Mouse (Mus musculus): Measurements from ENCODE around the gene Afap1. TPM values are rescaled to one million over a fixed set of nuclear protein-coding genes. Genes with fewer than 3 reads are reported as not detected.

The Afap1 gene
- total and polyA plus RNA-seq, 2 experiments from 2014 or later: 43.6 to 89.4 TPM

GRCm38 (mm10) chr5:35939958-35940357 lies 46.8 kb downstream of the Afap1 start:
- H3K27ac ChIP-seq: no peak overlapping the region
- no peak for TF ChIP-seq CTCF (IDR thresholded peaks at IDR 0.05; ENCODE audit: low read depth)
- WGBS: 92% methylated on average over 6 of the region's 6 CpGs

DNA sequence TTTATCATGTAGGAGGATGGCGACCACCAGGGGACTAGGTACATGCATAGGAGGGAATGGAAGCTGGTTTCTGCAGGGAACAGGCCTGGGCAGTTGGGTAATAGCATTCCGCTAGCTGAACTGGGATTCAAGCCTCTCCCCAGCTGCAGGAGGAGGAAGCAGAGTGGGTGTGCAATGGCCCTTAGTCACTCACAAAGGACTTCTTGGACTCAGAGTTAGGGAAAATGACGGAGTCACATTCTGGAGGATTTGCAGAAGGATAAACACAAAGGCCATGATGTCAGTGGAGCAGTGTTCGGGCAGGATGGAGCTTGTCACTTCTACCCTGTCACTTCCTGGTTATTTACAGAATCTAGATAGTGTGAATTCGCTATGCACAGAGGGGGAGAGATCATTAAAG lies 50.4 kb downstream of the Afap1 start:
- 78% methylated on average over 5 of the region's 5 CpGs for WGBS
- ATAC-seq: no peak
- Histone ChIP-seq H3K27ac (0 out of 2 replicates have a peak overlapping the region, but pooled peaks have one; percentile 1), H3K27me3 (ENCODE audit: insufficient read depth, low read length) (no peaks in the 10 kb centered on the region), H3K4me3 (ENCODE audit: low read length) (no peak overlapping the region), H3K4me2 (ENCODE audit: low read depth, low read length) (no peak overlapping the region), H3K4me1 (ENCODE audit: insufficient read depth, low read length) (peaks cover 5% of the 10 kb centered on the region), H3K36me3 (ENCODE audit: insufficient read depth, low read length) (peaks cover 18% of the 10 kb centered on the region; the same call in 1 of the 2 replicates), H3K9me3 (ENCODE audit: low read length) (no peaks in the 10 kb centered on the region), H3K9ac (replicated peaks; ENCODE audit: low read length) (no peak overlapping the region)
- DNase-seq (ENCODE audit: low spot score): no peak
- TF ChIP-seq CTCF (IDR thresholded peaks at IDR 0.05; ENCODE audit: low read depth): no peak

More at GRCm38 (mm10) chr5:35939958-35940357, 46.8 kb downstream of the Afap1 start:
- Histone ChIP-seq H3K36me3 (ENCODE audit: insufficient read depth, low read length) (0 out of 2 replicates have a peak, but pooled peaks cover 1% of the 10 kb centered on the region), H3K4me3 (ENCODE audit: low read length) (no peak overlapping the region), H3K4me2 (ENCODE audit: low read depth, low read length) (no peak overlapping the region), H3K9ac (replicated peaks; ENCODE audit: low read length) (no peak overlapping the region), H3K27me3 (ENCODE audit: insufficient read depth, low read length) (no peaks in the 10 kb centered on the region), H3K9me3 (ENCODE audit: low read length) (no peaks in the 10 kb centered on the region), H3K4me1 (ENCODE audit: insufficient read depth, low read length) (peaks cover 13% of the 10 kb centered on the region)
- ATAC-seq (no peak), DNase-seq (ENCODE audit: low spot score) (no peak)

- H3K36me3 ChIP-seq (ENCODE audit: insufficient read depth, low read length): peaks cover 39% of the 10 kb centered on the region; the same call in 1 of the 2 replicates
- H3K27ac ChIP-seq: no peak overlapping the region
- whole genome bisulfite sequencing: 80% methylated on average over 2 of the region's 2 CpGs
- no peak for DNase-seq (ENCODE audit: low spot score)
- H3K4me1 ChIP-seq (ENCODE audit: insufficient read depth, low read length): no peaks in the 10 kb centered on the region
- H3K9me3 ChIP-seq (ENCODE audit: low read length): no peaks in the 10 kb centered on the region
- H3K9ac ChIP-seq (replicated peaks; ENCODE audit: low read length): no peak overlapping the region
- H3K4me2 ChIP-seq (ENCODE audit: low read depth, low read length): no peak overlapping the region
- H3K4me3 ChIP-seq (ENCODE audit: low read length): no peak overlapping the region
- H3K27me3 ChIP-seq (ENCODE audit: insufficient read depth, low read length): no peaks in the 10 kb centered on the region
- no peak for ATAC-seq
- TF ChIP-seq CTCF (IDR thresholded peaks at IDR 0.05; ENCODE audit: low read depth): no peak
Observed at GRCm38 (mm10) chr5:35946841-35947240, 53.7 kb downstream of the Afap1 start.

GRCm38 (mm10) chr5:35947427-35947826 lies 54.3 kb downstream of the Afap1 start:
- no peaks in the 10 kb centered on the region for H3K9me3 ChIP-seq (ENCODE audit: low read length)
- TF ChIP-seq CTCF (IDR thresholded peaks at IDR 0.05; ENCODE audit: low read depth): peak; percentile 53
- WGBS: 77% methylated on average over 4 of the region's 4 CpGs
- no peak overlapping the region for H3K4me3 ChIP-seq (ENCODE audit: low read length)
- H3K36me3 ChIP-seq (ENCODE audit: insufficient read depth, low read length): peaks cover 43% of the 10 kb centered on the region; the same call in 1 of the 2 replicates
- no peak overlapping the region for H3K4me2 ChIP-seq (ENCODE audit: low read depth, low read length)
- no peak for DNase-seq (ENCODE audit: low spot score)
- H3K27ac ChIP-seq: no peak overlapping the region
- H3K9ac ChIP-seq (replicated peaks; ENCODE audit: low read length): no peak overlapping the region
- no peaks in the 10 kb centered on the region for H3K4me1 ChIP-seq (ENCODE audit: insufficient read depth, low read length)
- 0 out of 2 replicates have a peak, but pooled peaks have one; percentile 38 for ATAC-seq
- no peaks in the 10 kb centered on the region for H3K27me3 ChIP-seq (ENCODE audit: insufficient read depth, low read length)

DNA sequence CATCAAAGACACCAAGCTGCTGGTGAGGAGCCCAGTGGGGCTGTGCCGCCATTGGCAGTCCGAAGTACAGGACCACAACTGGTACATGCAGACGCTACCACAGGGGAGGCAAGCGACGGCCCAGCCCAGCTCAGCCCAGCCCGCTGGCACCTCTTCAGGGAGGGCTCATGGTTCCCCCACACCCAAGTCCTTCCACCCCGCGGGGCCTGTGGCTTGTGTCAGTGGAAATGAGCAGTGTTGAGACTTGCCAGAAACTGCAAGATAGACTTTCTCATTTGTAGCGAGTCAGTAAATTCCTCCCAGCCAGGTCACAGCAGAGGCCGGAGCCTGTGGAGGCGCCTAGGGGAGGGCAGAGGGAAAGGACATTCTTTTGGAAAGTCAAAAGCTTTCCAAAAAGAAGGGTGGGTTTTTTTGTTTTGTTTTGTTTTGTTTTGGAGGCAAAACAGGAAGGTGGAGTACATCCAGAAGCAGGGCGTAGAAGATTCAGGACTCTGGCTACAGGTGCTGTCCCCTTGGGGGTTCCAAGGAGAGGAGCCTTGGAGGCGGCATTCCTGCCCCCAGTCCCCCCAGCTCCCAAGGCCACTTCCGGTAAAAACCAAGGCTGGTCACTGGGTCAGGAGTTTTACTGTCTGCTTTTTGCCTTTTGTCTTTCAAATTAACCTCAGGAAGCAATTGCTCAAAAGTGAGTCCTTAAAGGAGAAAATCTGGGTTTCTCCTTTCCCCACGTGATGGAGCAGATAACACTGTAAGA lies 55.3 kb downstream of the Afap1 start:
- H3K4me1 ChIP-seq (ENCODE audit: insufficient read depth, low read length): no peaks in the 10 kb centered on the region
- H3K27ac ChIP-seq: no peak overlapping the region; the same call in 1 of the 2 replicates
- ATAC-seq: no peak
- WGBS: 58% methylated on average over 15 of the region's 15 CpGs
- H3K9me3 ChIP-seq (ENCODE audit: low read length): no peaks in the 10 kb centered on the region
- no peak overlapping the region for H3K9ac ChIP-seq (replicated peaks; ENCODE audit: low read length)
- no peak overlapping the region for H3K4me2 ChIP-seq (ENCODE audit: low read depth, low read length)
- no peak overlapping the region for H3K4me3 ChIP-seq (ENCODE audit: low read length)
- DNase-seq (ENCODE audit: low spot score): no peak
- TF ChIP-seq CTCF (IDR thresholded peaks at IDR 0.05; ENCODE audit: low read depth): no peak
- H3K27me3 ChIP-seq (ENCODE audit: insufficient read depth, low read length): no peaks in the 10 kb centered on the region
- H3K36me3 ChIP-seq (ENCODE audit: insufficient read depth, low read length): peaks cover 50% of the 10 kb centered on the region; the same call in 1 of the 2 replicates

DNA sequence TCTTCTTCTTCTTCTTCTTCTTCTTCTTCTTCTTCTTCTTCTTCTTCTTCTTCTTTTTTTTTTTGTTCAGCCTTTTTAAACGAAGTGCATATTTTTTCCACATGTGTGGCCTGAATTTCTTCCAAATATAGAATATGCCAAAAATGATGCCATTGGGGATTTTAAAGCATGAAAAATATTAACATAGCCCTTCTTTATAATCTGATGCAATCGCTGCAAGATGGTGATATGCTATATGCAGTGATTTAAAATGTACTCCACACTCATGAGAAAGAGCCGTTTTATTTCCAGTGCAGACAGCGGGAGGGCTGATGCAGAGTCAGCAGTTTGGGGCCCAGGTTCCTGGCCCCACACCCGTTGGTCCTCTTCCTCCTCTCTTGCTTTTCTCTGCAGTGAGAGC lies 55.9 kb downstream of the Afap1 start:
- no peak for TF ChIP-seq CTCF (IDR thresholded peaks at IDR 0.05; ENCODE audit: low read depth)
- Histone ChIP-seq H3K36me3 (ENCODE audit: insufficient read depth, low read length) (peaks cover 50% of the 10 kb centered on the region; the same call in 1 of the 2 replicates), H3K27ac (no peak overlapping the region), H3K27me3 (ENCODE audit: insufficient read depth, low read length) (no peaks in the 10 kb centered on the region), H3K9me3 (ENCODE audit: low read length) (no peaks in the 10 kb centered on the region), H3K4me1 (ENCODE audit: insufficient read depth, low read length) (no peaks in the 10 kb centered on the region), H3K4me3 (ENCODE audit: low read length) (no peak overlapping the region), H3K4me2 (ENCODE audit: low read depth, low read length) (no peak overlapping the region), H3K9ac (replicated peaks; ENCODE audit: low read length) (no peak overlapping the region)
- no peak for DNase-seq (ENCODE audit: low spot score)
- 69% methylated on average over 5 of the region's 5 CpGs for WGBS
- no peak for ATAC-seq

DNA sequence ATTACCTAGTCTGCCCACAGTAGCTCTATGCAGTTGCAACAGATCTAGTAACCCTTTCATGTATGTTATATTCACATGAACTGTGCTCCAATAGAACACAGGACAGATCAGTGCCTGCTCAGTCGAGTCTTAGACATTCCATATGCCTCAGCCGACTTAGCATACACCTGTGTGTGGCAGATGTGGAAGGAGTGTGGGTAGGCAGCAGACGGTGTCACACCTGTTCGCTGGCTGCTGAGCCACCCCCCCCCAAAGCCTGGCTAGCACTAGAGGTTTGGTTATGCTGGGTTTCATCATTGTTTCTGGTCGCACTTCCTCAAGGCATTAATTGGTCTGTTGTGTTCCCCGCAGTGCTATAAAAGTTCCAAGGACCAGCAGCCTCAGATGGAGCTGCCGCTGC lies 57.4 kb downstream of the Afap1 start:
- Histone ChIP-seq H3K4me2 (ENCODE audit: low read depth, low read length) (no peak overlapping the region), H3K9me3 (ENCODE audit: low read length) (no peaks in the 10 kb centered on the region), H3K36me3 (ENCODE audit: insufficient read depth, low read length) (peaks cover 49% of the 10 kb centered on the region; the same call in 1 of the 2 replicates), H3K4me1 (ENCODE audit: insufficient read depth, low read length) (no peaks in the 10 kb centered on the region), H3K9ac (replicated peaks; ENCODE audit: low read length) (no peak overlapping the region), H3K27ac (no peak overlapping the region), H3K27me3 (ENCODE audit: insufficient read depth, low read length) (no peaks in the 10 kb centered on the region), H3K4me3 (ENCODE audit: low read length) (no peak overlapping the region)
- TF ChIP-seq CTCF (IDR thresholded peaks at IDR 0.05; ENCODE audit: low read depth): no peak
- ATAC-seq (no peak), DNase-seq (ENCODE audit: low spot score) (no peak)
- WGBS: 80% methylated on average over 7 of the region's 7 CpGs

Measured in hindbrain, postnatal 0 days (tissue).